Mouse (Mus musculus): ENCODE measurements around the gene Ttc23. TPM values are rescaled to one million over a fixed set of nuclear protein-coding genes. Genes with fewer than 3 reads are reported as not detected.

The Ttc23 gene
- 10 to 100 TPM; 23.3 to 25.3 TPM for total RNA-seq (2021)
- long read RNA-seq, experiment 1, transcript Ttc23-203 (11 exons, 2,216 nt), result major isoform, 5 of 18 reads
- long read RNA-seq, experiment 1, partial matches to known transcripts, result 2 of 18 reads
- long read RNA-seq, experiment 1, other reads (novel, unspliced or antisense), result 7 of 18 reads
- long read RNA-seq, experiment 2, transcript Ttc23-203 (11 exons, 2,216 nt), result major isoform, 5 of 24 reads
- long read RNA-seq, experiment 2, partial matches to known transcripts, result 1 of 24 reads
- long read RNA-seq, experiment 2, other reads (novel, unspliced or antisense), result 18 of 24 reads

DNA sequence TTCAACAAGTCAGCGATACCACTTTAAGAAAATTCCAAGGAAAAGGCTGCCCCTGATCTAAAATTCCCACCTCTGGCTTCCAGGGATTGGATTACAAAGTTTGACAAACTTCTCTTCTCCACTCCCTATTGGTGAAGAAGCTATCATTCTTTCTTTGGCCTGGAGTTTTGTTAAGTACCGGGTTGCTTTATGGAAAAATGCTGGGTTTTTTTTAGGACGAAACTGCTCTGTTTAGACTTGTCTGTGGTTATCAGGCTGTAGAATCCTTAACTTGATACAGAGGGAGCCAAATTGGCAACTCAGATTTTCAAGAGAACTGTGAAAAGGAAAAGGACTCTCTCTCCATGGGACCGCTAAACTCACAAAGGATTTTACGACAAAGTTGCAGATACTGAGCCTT, at the start of gene Ttc23:
Gene Ttc23 (plus strand): TSS at position 134 of the 400 bp plus-strand sequence.
- H3K4me3 ChIP-seq, result peak within 1 kb of the TSS; percentile 95
- no peak for DNase-seq
- intact Hi-C loops (cut with DNase I), result loop anchor here (10.0 kb wide), 1 partner anchor 952 kb away; no protein-coding TSS in a partner anchor
- peak within 1 kb of the TSS; percentile 97 for H3K27ac ChIP-seq
- TF ChIP-seq CTCF (IDR thresholded peaks at IDR 0.05), result no peak

DNA sequence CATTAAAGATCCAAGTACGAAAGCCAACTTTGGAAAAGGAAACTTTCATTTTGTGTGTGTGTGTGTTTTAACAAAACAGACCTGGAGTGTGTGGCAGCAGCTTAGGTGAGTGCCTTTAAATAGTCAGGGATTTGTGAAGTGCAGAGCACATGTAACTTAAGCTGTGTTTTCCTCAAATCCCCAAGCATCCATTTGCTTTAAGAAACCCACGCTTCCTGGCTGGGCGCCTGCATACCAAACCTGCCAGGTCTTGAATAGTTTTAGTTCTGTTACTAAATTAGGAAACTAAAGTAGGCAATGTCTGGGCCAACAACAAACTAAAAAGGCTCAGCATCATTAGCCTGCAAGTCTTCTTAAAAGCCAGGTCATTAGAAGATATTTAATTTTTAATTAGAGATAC, 49.2 kb upstream of the Ttc23 start:
- Histone ChIP-seq H3K27ac (peak overlapping the region; percentile 79), H3K4me3 (no peak overlapping the region)
- peak; percentile 81 for DNase-seq
- TF ChIP-seq CTCF (IDR thresholded peaks at IDR 0.05), result no peak
- intact Hi-C loops (cut with DNase I), result no loop called here

DNA sequence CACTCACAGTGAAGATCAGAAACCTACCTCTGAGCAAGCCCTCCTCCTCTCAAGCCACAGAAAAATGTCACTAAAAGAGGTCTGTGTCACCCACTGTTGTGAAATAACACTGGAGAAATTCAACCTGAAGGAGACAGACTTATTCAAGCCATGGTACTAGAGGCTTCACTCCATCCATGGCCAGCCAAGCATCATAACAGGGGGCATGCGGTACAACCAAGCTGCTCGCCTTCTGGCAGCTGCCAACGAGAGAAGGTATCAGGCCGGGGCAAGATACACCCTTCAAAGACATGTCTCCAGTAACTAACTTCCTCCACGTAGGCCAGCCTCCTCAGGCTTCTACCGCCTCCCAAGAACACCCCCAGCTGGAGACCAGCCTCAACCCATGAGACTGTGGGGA, 42.1 kb upstream of the Ttc23 start:
- DNase-seq, result no peak
- no peak overlapping the region for H3K27ac ChIP-seq
- no peak overlapping the region for H3K4me3 ChIP-seq
- no peak for TF ChIP-seq CTCF (IDR thresholded peaks at IDR 0.05)
- intact Hi-C loops (cut with DNase I), result loop anchor here (5.0 kb wide), 1 partner anchor 38 kb away; no protein-coding TSS in a partner anchor

DNA sequence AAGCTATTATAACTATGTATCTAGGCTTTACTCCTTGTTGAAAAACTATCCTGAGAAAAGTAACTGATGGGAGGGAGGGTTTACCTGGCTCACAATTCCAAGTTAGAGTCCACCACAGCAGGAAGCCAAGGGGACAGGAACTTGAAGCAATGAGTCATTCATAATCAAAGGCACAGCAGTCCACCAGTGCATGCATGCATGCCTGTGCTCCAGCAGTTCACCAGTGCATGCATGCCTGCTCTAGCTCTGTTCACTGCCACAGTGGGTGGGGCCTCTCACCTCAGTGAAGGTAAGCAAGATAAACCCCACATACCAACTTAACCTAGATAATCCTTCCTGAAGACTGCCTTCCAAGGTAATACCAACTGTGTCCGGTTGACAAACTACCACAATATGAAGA, 41.0 kb upstream of the Ttc23 start:
- DNase-seq, result no peak

DNA sequence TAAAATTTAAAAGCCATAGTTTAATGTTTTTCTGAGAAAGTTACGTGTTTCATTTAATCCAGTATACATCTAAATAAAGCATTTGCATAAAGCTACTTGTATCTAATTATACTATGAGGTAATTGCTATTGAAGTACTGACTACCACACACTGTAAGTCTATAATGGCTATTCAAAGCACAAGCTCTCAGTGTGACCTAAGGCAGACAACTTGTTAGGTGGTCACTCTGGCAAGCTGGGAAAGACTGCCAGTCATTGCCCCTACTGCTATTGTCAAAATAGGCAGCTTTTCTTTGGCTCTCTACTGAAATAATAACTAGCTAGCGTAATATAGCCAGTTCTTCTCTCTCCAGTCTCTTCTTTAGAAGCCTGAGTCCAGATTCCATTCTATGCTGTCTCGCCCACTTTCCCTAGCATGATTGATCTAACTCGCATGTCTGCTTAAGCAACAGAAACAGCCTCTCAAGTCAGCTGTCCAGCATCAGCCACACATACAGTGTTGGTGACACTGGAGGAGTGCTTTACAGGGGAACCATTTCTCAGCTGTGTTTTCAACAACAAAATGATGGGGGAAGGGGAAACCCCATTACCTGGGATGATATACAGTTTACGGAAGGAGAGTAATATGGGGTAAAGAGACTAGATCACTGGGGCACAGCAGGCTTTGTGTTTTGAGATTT, 39.4 kb upstream of the Ttc23 start:
- H3K4me3 ChIP-seq, result peak overlapping the region; percentile 35
- intact Hi-C loops (cut with DNase I), result loop anchor here (5.0 kb wide), 1 partner anchor 41 kb away; no protein-coding TSS in a partner anchor
- DNase-seq, result no peak

More for the DNA sequence above, 41.0 kb upstream of the Ttc23 start:
- intact Hi-C loops (cut with DNase I), result loop anchor here (5.0 kb wide), 1 partner anchor 39 kb away; no protein-coding TSS in a partner anchor
- TF ChIP-seq CTCF (IDR thresholded peaks at IDR 0.05), result no peak
- H3K4me3 ChIP-seq, result no peak overlapping the region
- no peak overlapping the region for H3K27ac ChIP-seq

DNA sequence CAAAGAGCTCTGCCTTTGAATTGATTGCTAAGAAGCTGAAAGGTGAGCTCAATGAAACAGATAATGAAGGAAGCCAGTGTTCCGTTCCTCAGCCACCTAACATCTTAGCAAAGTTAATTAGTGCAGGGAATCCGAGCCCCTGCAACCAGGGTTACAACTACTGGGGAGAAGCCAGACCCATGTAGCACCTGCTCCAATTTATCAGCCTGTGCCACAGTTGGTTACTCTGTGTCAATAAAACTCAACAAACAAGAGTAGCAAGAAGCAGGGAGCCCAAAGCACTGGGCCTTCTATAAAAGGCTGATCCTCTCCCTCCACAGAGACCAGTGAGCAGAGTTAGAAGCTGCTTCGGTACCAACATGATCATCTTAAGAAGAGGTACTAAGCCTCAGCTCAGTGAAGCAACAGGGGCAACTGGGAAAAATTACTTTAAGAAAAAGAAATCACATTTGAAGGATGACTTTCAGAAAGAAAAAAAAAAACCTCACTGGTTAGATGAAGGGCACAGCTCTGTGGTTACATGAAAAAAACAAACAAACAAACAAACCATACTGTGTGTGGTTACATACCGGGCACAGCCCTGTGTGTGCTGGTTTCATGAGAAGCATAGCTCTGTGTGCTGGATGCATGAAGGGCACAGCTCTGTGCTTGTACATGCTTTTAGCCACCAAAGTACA, 38.7 kb upstream of the Ttc23 start:
- DNase-seq, result peak; percentile 62
- peak overlapping the region; percentile 35 for H3K4me3 ChIP-seq
- TF ChIP-seq CTCF (IDR thresholded peaks at IDR 0.05), result no peak
- H3K27ac ChIP-seq, result peak overlapping the region; percentile 83
- intact Hi-C loops (cut with DNase I), result loop anchor here (5.0 kb wide), 1 partner anchor 41 kb away; no protein-coding TSS in a partner anchor

More for the DNA sequence above, 39.4 kb upstream of the Ttc23 start:
- H3K27ac ChIP-seq, result peak overlapping the region; percentile 83
- no peak for TF ChIP-seq CTCF (IDR thresholded peaks at IDR 0.05)

DNA sequence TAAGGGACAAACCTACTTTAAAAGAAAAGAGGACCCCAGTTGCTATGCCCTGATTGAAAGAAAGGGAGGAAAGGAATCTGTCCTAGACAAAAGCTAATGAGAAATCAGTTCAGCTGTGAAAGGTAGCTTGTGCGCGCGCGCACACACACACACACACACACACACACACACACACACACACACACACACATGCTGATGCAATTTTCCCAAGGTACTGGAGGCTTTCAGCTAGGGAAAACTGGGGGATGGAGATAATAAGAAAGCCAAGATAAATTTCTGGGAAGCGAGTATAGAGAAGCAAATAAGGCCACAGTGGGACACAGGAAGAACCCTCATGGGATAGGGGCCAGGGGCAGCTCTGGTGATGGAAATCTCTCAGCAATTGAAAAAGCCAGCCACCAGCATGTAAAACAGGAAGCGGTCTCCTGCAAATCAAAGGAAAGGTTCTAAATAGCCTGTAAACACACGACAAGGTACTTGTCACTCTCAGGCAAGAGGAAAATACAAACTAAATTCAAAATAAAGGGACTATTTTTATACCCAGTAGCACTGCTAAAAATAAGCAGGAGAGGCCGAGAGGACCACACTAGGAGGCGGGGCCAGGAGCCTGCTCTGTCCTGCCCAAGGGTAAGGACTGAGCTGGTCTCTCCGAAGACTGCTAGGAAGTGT, 33.3 kb upstream of the Ttc23 start:
- no peak for TF ChIP-seq CTCF (IDR thresholded peaks at IDR 0.05)
- H3K27ac ChIP-seq, result peak overlapping the region; percentile 81
- peak; percentile 65 for DNase-seq
- peak overlapping the region; percentile 53 for H3K4me3 ChIP-seq
- intact Hi-C loops (cut with DNase I), result no loop called here

DNA sequence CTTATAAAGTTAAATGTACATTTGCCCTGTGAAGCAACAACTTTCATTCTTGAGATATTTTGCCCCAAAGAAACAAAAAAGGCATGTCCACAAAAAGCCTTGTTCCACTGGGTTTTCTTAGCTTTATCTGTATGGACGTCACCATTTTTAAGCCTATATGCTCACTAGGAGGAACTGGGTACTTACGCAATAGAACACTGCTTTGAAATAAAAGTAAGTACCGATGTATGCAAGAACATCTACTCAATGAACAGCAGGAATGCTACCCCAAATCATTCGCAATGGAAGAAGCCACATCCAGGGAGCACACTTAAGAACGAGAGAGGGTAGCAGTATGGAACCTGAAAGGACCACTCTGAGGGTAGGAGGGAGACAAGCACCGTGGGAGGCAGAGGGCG, 32.7 kb upstream of the Ttc23 start:
- Histone ChIP-seq H3K27ac (peak overlapping the region; percentile 81), H3K4me3 (peak overlapping the region; percentile 53)
- no peak for DNase-seq
- no peak for TF ChIP-seq CTCF (IDR thresholded peaks at IDR 0.05)
- intact Hi-C loops (cut with DNase I), result no loop called here

DNA sequence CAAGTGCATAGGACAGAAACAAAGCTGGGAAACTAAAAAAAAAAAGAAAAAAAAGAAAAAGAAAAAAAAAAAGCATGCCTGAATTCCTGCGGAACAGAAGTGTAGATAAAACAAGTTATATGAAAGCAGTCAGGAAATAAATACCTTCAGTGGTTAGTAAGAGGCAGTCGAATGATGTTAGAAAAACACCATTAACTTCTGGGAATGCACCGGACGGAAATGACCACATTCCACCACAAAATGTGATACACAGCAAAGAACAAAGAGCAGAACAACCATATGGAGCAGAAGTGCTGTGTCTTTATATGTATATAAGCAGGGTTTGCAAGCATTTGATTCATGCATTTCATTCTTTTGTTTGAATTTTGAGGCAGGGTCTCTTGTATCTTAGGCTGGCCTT, 30.3 kb upstream of the Ttc23 start:
- intact Hi-C loops (cut with DNase I), result loop anchor here (5.0 kb wide), 1 partner anchor 55 kb away; no protein-coding TSS in a partner anchor
- TF ChIP-seq CTCF (IDR thresholded peaks at IDR 0.05), result no peak
- H3K4me3 ChIP-seq, result no peak overlapping the region
- no peak for DNase-seq
- H3K27ac ChIP-seq, result peak overlapping the region; percentile 16; the same call in 1 of the 2 replicates

DNA sequence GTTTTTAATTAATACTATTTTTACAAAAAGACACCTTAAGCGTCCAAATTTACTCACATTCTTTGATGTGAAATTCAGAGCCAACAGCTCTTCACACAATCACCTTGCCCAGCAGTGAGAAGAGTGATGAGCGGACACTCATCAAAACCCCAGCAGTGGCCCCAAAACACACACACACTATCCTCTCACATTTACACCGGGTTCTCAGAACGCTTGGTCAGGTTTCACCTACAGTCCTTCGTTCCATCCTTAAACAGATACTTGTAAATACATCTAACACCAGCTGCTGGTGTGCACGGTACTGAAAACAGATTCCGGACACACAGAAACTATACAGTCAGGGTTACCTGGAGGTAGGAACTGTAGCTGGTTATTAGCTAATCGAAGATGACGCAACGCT, 29.6 kb upstream of the Ttc23 start:
- intact Hi-C loops (cut with DNase I), result loop anchor here (5.0 kb wide), 1 partner anchor 55 kb away; no protein-coding TSS in a partner anchor
- no peak for TF ChIP-seq CTCF (IDR thresholded peaks at IDR 0.05)
- Histone ChIP-seq H3K27ac (no peak overlapping the region), H3K4me3 (no peak overlapping the region)
- no peak for DNase-seq

DNA sequence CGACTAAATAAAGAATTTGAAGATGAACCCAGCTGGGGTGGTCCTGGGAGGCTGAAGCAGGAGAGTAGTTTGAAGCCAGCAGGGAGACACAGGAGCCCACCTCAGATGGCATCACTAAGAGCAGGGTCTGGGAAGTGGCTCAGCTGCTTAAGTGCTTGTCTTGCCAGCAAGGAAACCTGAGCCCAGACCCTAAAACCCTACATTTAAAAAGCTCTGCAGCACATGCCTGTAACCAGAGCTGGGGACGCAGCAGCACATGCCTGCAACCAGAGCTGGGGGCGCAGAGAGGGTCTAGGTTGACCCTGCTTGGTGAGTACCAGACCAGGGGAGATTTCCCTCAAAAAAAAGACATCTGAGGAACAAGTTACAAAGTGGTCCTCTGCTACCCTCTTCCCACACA, 28.9 kb upstream of the Ttc23 start:
- Histone ChIP-seq H3K27ac (no peak overlapping the region), H3K4me3 (no peak overlapping the region)
- no peak for DNase-seq
- TF ChIP-seq CTCF (IDR thresholded peaks at IDR 0.05), result no peak
- intact Hi-C loops (cut with DNase I), result loop anchor here (5.0 kb wide), 1 partner anchor 56 kb away; no protein-coding TSS in a partner anchor

DNA sequence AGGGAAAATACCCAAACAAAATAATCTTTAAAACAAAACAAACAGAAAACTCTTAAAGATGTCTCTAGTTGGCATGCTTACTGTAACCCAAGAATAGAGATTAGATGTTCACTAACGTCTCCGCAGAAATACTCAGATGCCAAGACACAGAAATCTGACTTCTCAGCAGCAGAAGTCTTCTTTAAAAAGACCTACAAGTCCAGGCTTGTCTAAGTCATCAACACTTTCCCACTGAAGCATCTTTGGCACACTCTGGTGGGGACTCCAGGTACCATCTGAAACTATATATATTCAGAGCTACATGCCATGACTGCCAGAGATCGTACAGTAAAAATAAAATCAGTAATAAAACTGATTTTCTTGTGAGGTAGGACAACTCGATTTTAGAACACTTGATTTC, 27.4 kb upstream of the Ttc23 start:
- intact Hi-C loops (cut with DNase I), result loop anchor here (5.0 kb wide), 1 partner anchor 58 kb away; no protein-coding TSS in a partner anchor
- Histone ChIP-seq H3K27ac (peak overlapping the region; percentile 32; the same call in 1 of the 2 replicates), H3K4me3 (no peak overlapping the region)
- TF ChIP-seq CTCF (IDR thresholded peaks at IDR 0.05), result peak; percentile 62
- no peak for DNase-seq

Data from gastrocnemius, adult 2 months (tissue).